Mouse (Mus musculus): ENCODE results near the gene Tkfc.
A peak's percentile ranks its signal among the peaks of the same experiment; 100 is the strongest.
"Not testable (repeated sequence)": the region's sequence is repeated elsewhere in the genome, so short reads cannot be mapped to it uniquely, and the experiment has no call there.

Gene Tkfc

GRCm38 (mm10) chr19:10587231-10587630 is 18.2 kb downstream of the Tkfc start:
- DNase-seq (ENCODE audit: extremely low spot score): no peak

- no peak for DNase-seq (ENCODE audit: extremely low spot score)
These were observed 20.3 kb downstream of the Tkfc start for GRCm38 (mm10) chr19:10585112-10585511.

GRCm38 (mm10) chr19:10583550-10584146 is 21.8 kb downstream of the Tkfc start:
- DNase-seq (ENCODE audit: extremely low spot score): no peak

- DNase-seq (ENCODE audit: extremely low spot score): no peak
These were observed 23.5 kb downstream of the Tkfc start for GRCm38 (mm10) chr19:10581984-10582383.

GRCm38 (mm10) chr19:10580761-10581160 is 24.7 kb downstream of the Tkfc start:
- DNase-seq (ENCODE audit: extremely low spot score): no peak

GRCm38 (mm10) chr19:10580102-10580501 is 25.4 kb downstream of the Tkfc start:
- DNase-seq (ENCODE audit: extremely low spot score): no peak

GRCm38 (mm10) chr19:10576690-10577561 is 28.5 kb downstream of the Tkfc start, which contains the start of the genes Cyb561a3 and Tmem138:
Cyb561a3 (plus strand) TSS chr19:10577172.
Tmem138 (minus strand) TSS chr19:10577362.
- DNase-seq (ENCODE audit: extremely low spot score): peak; percentile 96

- DNase-seq (ENCODE audit: extremely low spot score): no peak
These were observed 35.8 kb downstream of the Tkfc start for GRCm38 (mm10) chr19:10569627-10570026.

GRCm38 (mm10) chr19:10565217-10565616 is 40.2 kb downstream of the Tkfc start:
- DNase-seq (ENCODE audit: extremely low spot score): no peak

- DNase-seq (ENCODE audit: extremely low spot score): no peak
These were observed 41.2 kb downstream of the Tkfc start for GRCm38 (mm10) chr19:10564278-10564677.

GRCm38 (mm10) chr19:10562351-10562750 is 43.1 kb downstream of the Tkfc start:
- DNase-seq (ENCODE audit: extremely low spot score): no peak

GRCm38 (mm10) chr19:10561558-10562314 is 43.7 kb downstream of the Tkfc start:
- peak; percentile 33 for DNase-seq (ENCODE audit: extremely low spot score)

GRCm38 (mm10) chr19:10560108-10560507 is 45.3 kb downstream of the Tkfc start:
- DNase-seq (ENCODE audit: extremely low spot score): no peak

GRCm38 (mm10) chr19:10557837-10558375 is 47.5 kb downstream of the Tkfc start:
- not testable (repeated sequence) for DNase-seq (ENCODE audit: extremely low spot score)

- no peak for DNase-seq (ENCODE audit: extremely low spot score)
These were observed 48.0 kb downstream of the Tkfc start for GRCm38 (mm10) chr19:10557430-10557829.

GRCm38 (mm10) chr19:10557001-10557400 is 48.5 kb downstream of the Tkfc start:
- DNase-seq (ENCODE audit: extremely low spot score): no peak

- peak; percentile 83 for DNase-seq (ENCODE audit: extremely low spot score)
These were observed 49.6 kb downstream of the Tkfc start, which contains the start of gene Tmem216 for GRCm38 (mm10) chr19:10555624-10556510. Tmem216 (minus strand) TSS chr19:10556238.

GRCm38 (mm10) chr19:10539454-10539853 is 66.0 kb downstream of the Tkfc start:
- DNase-seq (ENCODE audit: extremely low spot score): no peak

Data from embryo, embryonic 9.5 days (tissue).